Mouse (Mus musculus): ENCODE measurements around the gene Ocln. TPM values are rescaled to one million over a fixed set of nuclear protein-coding genes. Genes with fewer than 3 reads are reported as not detected.
"Not testable (repeated sequence)": the region's sequence is repeated elsewhere in the genome, so short reads cannot be mapped to it uniquely, and the experiment has no call there.

Gene Ocln
- total RNA-seq, 2 experiments from 2014 or later: 10.6 to 13.0 TPM

DNA sequence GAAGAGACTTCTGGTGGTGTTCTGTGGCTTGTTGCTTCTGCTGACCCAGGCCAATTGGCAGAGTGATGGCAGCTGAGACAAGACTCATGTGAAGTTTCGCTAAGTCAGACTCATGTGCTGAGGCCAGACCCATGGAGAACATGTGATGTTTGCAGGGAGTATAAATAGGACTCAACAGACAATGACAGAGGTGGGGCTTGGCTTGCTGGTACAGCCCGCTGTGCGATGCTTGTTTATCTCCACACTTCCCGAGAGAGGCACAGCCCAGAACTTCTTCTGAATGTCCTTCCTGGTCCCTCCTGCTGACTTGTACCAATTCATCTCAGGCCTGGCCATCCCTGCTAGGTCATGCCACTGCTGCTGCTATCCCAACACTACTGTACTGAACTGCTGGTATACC, 57.2 kb downstream of the Ocln start:
- Histone ChIP-seq H3K27ac (no peak overlapping the region), H3K4me3 (no peak overlapping the region)
- DNase-seq (ENCODE audit: low spot score in 2 of 2): no peak
- TF ChIP-seq CTCF (conservative IDR thresholded peaks at IDR 0.05): no peak

DNA sequence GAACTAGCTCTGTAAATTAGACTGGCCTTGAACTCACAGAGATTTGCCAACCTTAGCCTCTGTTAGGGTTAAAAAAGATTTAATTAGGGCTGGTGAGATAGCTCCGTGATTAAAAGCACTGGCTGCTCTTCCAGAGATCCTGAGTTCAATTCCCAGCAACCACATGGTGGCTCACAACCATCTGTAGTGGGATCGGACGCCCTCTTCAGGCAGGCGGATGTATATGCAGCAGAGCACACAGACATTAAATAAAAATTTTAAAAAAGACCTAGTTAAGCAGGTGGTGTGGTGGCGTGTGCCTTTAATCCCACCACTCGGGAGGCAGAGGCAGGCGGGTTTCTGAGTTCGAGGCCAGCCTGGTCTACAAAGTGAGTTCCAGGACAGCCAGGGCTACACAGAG, 58.1 kb downstream of the Ocln start:
- not testable (repeated sequence) for DNase-seq (ENCODE audit: low spot score in 2 of 2); H3K4me3 ChIP-seq; H3K27ac ChIP-seq
- peak; percentile 55 for TF ChIP-seq CTCF (conservative IDR thresholded peaks at IDR 0.05)

DNA sequence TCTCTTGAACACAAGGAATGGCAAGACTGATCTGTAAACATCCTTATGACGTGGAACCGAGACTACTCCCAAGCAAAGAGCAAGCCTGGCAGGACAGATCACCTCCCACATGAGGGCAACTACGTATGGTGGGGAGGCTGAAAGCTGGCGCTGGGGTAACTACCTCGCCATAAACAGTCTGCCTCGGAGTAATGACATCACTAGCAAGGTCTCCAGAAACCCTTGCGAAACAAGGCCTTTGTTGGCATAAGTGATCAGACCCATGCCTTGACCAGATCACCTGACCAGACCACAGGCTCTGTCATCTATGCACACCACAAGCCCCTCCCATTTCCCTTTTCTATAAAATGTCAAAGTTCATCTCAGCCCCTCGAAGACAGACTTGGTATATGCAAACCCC, 59.2 kb downstream of the Ocln start:
- Histone ChIP-seq H3K27ac (no peak overlapping the region), H3K4me3 (no peak overlapping the region)
- DNase-seq (ENCODE audit: low spot score in 2 of 2): no peak
- no peak for TF ChIP-seq CTCF (conservative IDR thresholded peaks at IDR 0.05)

DNA sequence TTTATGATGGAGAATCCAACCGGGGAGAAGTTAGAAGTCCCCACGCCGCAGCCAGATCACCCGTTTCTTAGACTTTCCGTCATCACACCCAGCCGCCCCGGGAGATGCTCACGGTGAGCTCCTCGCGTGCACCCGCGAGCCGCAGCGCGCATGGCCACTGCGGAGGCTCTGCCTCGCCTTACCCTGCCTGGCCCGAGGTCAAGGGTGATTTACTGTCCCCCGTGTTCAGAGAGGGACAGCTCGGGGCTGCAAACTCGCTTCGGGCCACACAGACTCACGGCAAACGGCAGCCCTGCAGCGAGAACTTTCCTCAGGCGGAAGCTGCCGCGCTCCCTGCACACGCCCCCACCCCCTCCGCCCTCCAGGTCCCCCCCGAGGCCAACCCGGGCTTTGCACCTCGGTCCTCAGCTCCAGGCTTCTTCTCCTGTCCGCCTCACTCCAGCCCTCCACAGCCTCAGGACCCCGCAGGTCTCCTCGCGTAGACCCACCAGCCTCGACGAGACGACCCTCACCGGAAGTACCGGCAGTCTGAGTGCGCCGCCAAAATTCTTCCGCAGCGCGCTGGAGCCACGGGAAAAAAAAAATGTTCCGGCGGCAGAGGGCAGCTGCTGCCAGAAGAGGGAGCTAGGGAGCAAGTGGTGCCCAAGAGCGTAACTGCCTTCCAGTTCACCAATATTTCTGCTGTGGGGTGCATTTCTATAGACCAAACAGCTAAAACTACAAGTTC, 60.3 kb downstream of the Ocln start, which contains the start of gene Gtf2h2:
Gene Gtf2h2 (minus strand): TSS at position 519 of the 727 bp plus-strand sequence.
- peak; percentile 66 to 86 for DNase-seq (ENCODE audit: low spot score in 2 of 2)
- TF ChIP-seq CTCF (conservative IDR thresholded peaks at IDR 0.05): peak; percentile 95

DNA sequence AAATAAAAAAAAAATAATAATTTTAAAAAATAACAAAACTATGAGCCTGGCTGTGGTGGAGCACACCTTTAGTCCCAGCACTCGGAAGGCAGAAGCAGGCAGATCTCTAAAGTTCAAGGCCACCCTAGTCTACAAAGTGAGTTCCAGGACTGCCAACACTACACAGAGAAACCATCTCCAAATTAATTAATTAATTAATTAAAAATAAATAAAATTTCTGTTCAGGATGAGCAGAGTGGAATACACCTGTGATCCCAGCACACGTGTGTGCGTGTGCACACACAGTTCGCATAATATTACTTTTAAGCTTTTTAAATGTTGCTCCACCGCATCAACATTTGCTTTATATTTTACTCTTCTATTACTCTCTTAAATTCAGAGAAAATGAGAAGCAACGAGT, 60.9 kb downstream of the Ocln start:
- Histone ChIP-seq H3K4me3 (peak overlapping the region; percentile 97), H3K27ac (peak overlapping the region; percentile 95)
- no peak for DNase-seq (ENCODE audit: low spot score in 2 of 2)
- no peak for TF ChIP-seq CTCF (conservative IDR thresholded peaks at IDR 0.05)

More for the DNA sequence above, 60.3 kb downstream of the Ocln start, which contains the start of gene Gtf2h2:
- peak within 1 kb of the TSS; percentile 95 for H3K27ac ChIP-seq
- H3K4me3 ChIP-seq: peak within 1 kb of the TSS; percentile 97

DNA sequence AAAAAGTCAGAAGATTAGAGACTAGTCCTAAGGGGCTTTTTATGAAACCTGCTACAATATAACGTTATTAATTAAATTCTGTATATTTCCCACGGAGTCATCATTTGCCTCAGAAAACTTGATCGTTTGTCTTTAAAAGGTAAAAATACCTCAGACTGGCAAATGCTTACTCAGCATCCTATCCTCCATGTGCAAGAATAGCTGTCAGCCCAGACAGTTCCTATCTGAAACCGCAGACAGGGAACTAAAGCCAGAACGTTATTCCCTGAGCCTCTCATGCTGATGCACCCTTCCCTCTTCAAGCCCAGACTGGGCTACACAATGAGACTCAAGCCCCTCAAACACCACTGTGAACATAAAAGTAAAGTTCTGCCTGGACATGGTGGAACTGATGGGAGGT, 62.1 kb downstream of the Ocln start:
- peak overlapping the region; percentile 33; the same call in 1 of the 2 replicates for H3K27ac ChIP-seq
- no peak for DNase-seq (ENCODE audit: low spot score in 2 of 2)
- TF ChIP-seq CTCF (conservative IDR thresholded peaks at IDR 0.05): no peak

DNA sequence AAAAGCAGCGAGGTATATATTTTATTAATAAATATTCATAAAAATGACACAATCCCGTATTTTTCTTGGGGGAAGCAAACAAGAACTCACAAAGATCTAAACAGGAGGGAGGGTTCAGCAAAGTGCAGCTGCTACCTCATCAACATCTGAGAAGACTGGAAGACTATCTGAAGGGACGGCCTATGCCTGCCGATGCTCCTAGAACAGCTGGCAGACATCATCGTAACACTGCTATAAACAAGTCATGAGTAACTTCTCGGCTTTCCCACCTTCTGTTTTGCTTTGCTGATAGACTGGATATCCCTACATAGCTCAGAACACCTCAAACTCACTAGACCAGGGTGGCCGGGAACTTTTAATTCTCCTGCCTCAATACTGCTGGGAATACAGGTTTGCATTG, 68.9 kb downstream of the Ocln start:
- Histone ChIP-seq H3K27ac (no peak overlapping the region), H3K4me3 (no peak overlapping the region)
- no peak for DNase-seq (ENCODE audit: low spot score in 2 of 2)
- TF ChIP-seq CTCF (conservative IDR thresholded peaks at IDR 0.05): no peak

More for the DNA sequence above, 62.1 kb downstream of the Ocln start:
- no peak overlapping the region for H3K4me3 ChIP-seq

DNA sequence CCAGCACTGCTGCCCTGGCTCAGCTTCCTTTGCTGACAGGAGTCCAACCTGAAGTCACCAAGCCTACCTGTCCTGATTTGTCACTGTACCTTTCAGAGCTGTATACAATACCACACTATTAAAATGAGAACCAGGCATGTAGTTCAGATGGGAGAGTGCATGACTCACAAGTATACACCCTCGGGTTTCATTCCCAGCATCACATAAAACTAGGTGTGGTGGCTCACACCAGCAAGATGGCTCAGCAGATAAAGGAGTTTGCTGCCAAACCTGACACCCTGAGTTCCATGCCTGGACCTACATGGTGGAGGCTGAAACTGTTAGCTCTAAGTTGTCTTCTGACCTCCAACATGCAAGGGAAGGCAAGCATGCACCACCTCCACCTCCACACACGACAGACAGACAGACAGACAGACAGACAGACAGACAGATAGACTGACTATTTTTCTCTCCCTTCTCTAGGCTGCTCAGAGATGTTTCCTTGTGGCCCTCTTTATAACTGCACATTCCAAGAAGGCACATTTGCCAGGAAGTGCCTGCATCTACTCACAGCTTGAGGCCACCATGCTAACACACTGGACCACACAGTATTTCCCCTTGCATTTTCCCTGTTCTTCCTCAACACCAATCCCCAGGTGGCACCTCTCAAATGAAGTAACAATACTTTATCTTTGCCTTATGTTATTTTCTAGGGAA, 88.8 kb downstream of the Ocln start:
- no peak for DNase-seq (ENCODE audit: low spot score in 2 of 2)
- Histone ChIP-seq H3K4me3 (no peak overlapping the region), H3K27ac (no peak overlapping the region)
- TF ChIP-seq CTCF (conservative IDR thresholded peaks at IDR 0.05): no peak

DNA sequence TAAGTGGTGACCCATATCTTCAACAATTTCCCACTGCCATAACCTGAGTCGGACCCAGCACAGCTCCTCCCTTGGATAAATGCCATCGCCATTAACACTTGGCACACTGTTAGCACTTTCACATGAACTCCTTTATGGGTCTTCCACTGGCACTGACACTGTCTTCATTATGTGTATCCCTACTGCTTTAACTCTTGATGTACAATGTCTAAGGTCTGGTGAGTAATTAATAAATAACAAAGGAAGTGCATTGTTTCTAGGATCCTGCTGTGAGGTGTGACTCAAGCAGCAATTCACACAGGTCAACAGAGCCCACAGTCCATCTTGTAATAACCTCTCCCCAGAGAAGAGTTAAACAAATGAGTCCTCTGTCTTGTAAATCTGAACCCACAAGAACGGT, 91.2 kb downstream of the Ocln start:
- H3K4me3 ChIP-seq: no peak overlapping the region
- no peak for DNase-seq (ENCODE audit: low spot score in 2 of 2)
- no peak overlapping the region for H3K27ac ChIP-seq
- TF ChIP-seq CTCF (conservative IDR thresholded peaks at IDR 0.05): no peak

DNA sequence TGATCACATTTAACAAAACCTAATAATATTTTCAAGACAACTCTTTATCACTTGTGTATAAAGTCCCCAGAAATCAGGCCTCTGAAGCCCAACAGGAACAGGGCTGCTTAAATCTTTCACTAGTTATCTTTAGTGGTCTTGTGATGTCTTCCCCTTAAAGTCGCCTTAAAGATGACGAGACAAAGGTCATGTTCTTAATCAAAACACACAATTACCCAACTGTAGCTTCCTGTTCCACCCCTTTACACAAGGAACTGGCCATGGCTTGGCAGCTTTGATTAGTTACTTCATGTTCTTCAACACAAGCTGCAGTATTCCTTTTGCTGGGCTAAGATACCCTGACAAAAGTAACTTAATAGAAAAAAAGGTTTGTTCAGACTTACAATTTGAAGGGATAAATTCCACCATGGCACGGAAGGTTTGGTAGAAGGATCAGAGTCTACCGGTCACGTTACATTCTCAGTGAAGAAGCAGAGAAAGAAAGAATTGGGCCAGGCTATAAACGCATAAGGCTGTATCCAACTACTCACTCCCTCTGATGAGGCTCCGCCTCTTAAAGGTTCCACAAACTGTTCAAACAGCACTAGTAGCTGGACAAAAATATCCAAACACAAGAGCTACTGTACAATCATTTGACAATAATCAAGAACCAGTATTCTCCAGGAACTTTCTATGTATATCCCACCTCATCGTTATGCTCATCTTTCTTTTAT, 99.9 kb downstream of the Ocln start, which contains the start of gene Naip1:
Gene Naip1 (minus strand): TSS at position 455 of the 713 bp plus-strand sequence.
- DNase-seq (ENCODE audit: low spot score in 2 of 2); H3K4me3 ChIP-seq; H3K27ac ChIP-seq: not testable (repeated sequence)

DNA sequence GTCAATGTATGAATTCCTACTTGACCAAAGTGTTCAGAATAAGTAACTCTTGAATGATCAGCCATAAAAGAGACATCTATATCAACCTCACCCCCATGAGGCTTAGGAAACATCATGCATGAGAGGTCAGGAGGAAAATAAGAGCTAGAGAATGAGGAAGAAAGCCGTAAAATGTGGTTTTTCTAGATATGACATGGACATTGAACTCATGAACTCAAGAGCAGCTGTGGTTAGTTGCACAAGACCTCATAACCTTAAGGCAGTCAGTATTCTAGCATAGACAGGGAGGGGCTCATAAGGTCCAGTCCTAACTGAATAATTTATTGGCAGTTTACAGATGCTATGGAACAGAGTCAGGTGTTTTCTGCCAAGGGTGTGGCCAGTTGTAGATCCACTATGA, 103.0 kb downstream of the Ocln start:
- Histone ChIP-seq H3K4me3 (no peak overlapping the region), H3K27ac (no peak overlapping the region)
- no peak for DNase-seq (ENCODE audit: low spot score in 2 of 2)
- TF ChIP-seq CTCF (conservative IDR thresholded peaks at IDR 0.05): no peak

Other genes with a start within 250 kb of the Ocln start
- under 1 TPM; 0.22 to 0.23 TPM for gene Naip6, start 235.0 kb downstream of the Ocln start, total RNA-seq (2021)
- gene Naip1, start 99.8 kb downstream of the Ocln start, total RNA-seq (2021): under 1 TPM; 0.18 to 0.49 TPM
- 10 to 100 TPM; 46.6 to 55.1 TPM for gene Gtf2h2, start 60.1 kb downstream of the Ocln start, total RNA-seq (2021)
- 1 to 10 TPM; 1.3 to 1.6 TPM for gene Marveld2, start 64.3 kb upstream of the Ocln start, total RNA-seq (2021)
- gene Ak6, start 98.3 kb upstream of the Ocln start, total RNA-seq (2021): 10 to 100 TPM; 90.7 to 91.6 TPM
- gene Rad17, start 98.3 kb upstream of the Ocln start, total RNA-seq (2021): 10 to 100 TPM; 13.5 to 15.6 TPM
- 10 to 100 TPM; 14.4 to 20.7 TPM for gene Taf9, start 98.9 kb upstream of the Ocln start, total RNA-seq (2021)
- under 1 TPM; 0.20 to 0.23 TPM for gene Ccdc125, start 117.0 kb upstream of the Ocln start, total RNA-seq (2021)
- 10 to 100 TPM; 40.2 to 40.4 TPM for gene Cdk7, start 178.2 kb upstream of the Ocln start, total RNA-seq (2021)
- 10 to 100 TPM; 51.1 to 56.0 TPM for gene Mrps36, start 191.9 kb upstream of the Ocln start, total RNA-seq (2021)
- under 1 TPM in 1 of 2 experiments, not detected in 1; 0.38 TPM for gene Cenph, start 223.2 kb upstream of the Ocln start, total RNA-seq (2021)
- under 1 TPM; 0.29 to 0.90 TPM for gene Ccnb1, start 233.9 kb upstream of the Ocln start, total RNA-seq (2021)